Mouse (Mus musculus): ENCODE measurements around the gene Mdk. TPM values are rescaled to one million over a fixed set of nuclear protein-coding genes. Genes with fewer than 3 reads are reported as not detected.

Gene Mdk
- polyA plus RNA-seq, 1 experiment: 1.1 TPM

DNA sequence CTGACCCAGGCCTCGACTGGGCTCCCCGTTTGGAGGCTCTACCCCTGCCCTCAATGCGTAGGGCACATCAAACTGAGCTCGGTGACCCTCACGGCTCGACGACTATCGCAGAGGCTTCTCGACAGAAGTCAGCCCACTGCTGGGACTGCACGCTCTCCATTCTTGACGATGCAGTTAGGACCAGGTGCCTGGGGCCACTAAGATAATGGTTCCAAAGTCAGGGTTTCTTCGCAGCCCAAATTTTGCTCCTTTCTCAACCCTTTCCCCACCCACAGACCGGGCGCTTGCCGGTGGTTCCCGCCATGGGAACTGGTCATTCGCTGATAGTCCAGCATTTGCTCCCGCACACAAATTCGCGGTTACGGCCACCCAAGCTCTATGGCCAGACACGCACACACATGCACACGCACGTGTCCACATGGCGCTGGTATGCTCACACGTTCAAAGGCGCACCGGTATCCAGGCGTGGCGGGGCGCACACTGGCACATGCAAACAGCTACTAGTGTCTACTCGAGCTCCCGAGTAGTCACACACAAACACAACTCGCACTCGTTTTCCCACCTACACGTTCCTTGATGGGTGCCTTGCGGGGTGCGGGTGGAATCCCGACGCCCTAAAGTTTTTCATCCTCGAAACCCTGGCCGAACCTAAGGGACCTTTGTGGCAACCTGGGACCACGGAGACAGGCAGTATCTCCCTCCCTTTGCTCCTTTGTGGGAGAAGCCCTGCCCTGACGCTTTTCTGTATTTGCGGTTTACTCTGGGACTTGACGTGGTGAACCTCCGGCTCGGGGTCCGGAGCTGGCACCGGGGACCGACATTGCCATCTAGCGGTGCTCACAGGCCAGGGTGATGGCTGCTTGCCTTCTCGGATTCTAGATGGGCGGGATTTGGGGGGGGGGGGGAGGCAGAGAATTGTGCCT lies 8.4 kb downstream of the Mdk start:
- H3K4me3 ChIP-seq (replicated peaks): peak overlapping the region; percentile 8
- H3K4me1 ChIP-seq (ENCODE audit: control insufficient read depth): peaks cover 38% of the 10 kb centered on the region
- peaks cover 4% of the 10 kb centered on the region for H3K36me3 ChIP-seq (ENCODE audit: control insufficient read depth)
- H3K27me3 ChIP-seq (ENCODE audit: control insufficient read depth): peaks cover 79% of the 10 kb centered on the region
- TF ChIP-seq GATA1 (IDR thresholded peaks at IDR 0.05; ENCODE audit: low read length) (no peak), TAL1 (IDR thresholded peaks at IDR 0.05; ENCODE audit: low read length) (no peak)
- no peaks in the 10 kb centered on the region; the same call in 1 of the 2 replicates for H3K9me3 ChIP-seq (ENCODE audit: control insufficient read depth, low read length)

DNA sequence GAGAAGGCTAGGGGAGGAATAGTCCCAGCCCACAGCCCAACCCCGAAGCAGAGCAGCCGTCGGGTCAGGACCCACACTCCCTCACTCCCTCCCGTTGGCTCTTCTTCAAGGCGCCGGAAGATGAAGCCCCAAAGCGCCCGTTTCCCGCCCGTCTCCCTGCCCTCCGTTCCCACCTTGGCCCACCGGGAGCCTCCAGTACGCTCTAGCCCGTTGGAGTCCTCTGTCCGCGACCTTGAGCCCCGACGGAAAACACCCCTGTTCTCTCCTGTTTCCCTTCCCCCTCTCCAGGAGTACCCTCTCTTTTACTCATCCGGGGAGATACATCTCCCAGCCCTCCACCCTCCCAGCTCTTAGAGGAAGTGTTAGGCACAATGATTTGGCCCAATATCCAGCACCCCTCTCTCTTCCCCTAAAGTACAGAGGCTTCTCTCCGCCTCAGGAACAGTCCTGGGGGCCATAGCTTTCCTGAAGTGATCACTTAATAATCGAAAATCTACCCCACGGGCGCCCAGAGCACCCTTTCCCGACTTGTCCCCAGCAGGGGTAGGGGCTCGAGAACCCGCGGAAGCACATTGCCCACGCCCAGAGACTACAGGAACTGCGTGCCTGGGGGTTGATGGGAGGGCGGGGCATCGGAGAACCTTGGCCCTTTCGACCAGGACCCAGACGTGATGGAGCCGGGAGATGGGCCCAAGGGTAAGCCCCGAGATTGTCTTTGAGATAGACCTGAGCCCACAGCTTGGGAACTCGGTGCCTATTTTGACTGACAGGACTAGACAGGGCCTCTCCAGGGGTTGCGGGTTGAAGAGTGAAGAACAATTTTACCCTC lies 9.3 kb downstream of the Mdk start:
- no peaks in the 10 kb centered on the region; the same call in 1 of the 2 replicates for H3K9me3 ChIP-seq (ENCODE audit: control insufficient read depth, low read length)
- peaks cover 32% of the 10 kb centered on the region for H3K4me1 ChIP-seq (ENCODE audit: control insufficient read depth)
- H3K4me3 ChIP-seq (replicated peaks): no peak overlapping the region
- H3K27me3 ChIP-seq (ENCODE audit: control insufficient read depth): peaks cover 71% of the 10 kb centered on the region
- TF ChIP-seq GATA1 (IDR thresholded peaks at IDR 0.05; ENCODE audit: low read length) (no peak), TAL1 (IDR thresholded peaks at IDR 0.05; ENCODE audit: low read length) (no peak)
- H3K36me3 ChIP-seq (ENCODE audit: control insufficient read depth): peaks cover 11% of the 10 kb centered on the region

DNA sequence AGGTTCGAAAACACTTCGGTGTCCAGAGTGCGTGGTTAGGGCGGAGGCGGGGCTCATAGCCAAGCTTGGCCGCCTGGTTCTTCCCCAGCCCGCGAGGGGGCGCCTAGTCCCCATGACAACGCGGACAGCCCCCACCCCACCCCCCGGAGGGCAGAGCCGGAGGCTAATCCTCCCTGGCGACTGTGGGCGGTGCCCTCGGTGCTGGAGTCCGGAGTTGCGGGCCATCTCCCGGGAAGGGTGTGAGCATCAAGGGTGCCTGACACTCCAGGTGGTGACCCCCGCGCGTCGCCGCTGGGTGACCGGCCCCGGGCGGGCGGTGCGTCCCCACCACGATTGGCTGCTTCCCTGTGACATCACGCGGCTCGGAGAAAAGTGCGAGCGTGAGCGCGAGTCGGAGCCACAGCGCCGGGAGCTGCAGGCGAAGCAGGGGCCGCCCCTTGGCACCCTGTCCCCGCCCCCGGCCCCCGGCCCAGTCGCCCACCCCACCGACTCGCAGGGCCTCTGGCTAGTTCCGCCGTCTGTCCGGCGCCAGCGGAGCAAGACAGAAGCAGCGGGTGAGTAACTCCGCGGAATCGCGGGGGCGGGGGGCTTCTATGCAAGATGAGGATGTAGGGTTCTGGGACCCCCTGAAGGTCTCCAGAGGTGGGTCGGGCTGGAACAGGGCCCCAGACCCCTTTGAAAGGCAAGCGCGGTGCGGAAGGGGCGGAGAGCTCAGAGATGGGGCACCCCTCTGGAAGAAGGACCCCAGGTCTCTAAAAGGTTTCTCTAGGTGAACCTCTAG lies 10.1 kb downstream of the Mdk start:
- TF ChIP-seq TAL1 (IDR thresholded peaks at IDR 0.05; ENCODE audit: low read length) (no peak), GATA1 (IDR thresholded peaks at IDR 0.05; ENCODE audit: low read length) (no peak)
- no peaks in the 10 kb centered on the region; the same call in 1 of the 2 replicates for H3K9me3 ChIP-seq (ENCODE audit: control insufficient read depth, low read length)
- peak overlapping the region; percentile 47 for H3K4me3 ChIP-seq (replicated peaks)
- peaks cover 33% of the 10 kb centered on the region for H3K4me1 ChIP-seq (ENCODE audit: control insufficient read depth)
- peaks cover 65% of the 10 kb centered on the region for H3K27me3 ChIP-seq (ENCODE audit: control insufficient read depth)
- H3K36me3 ChIP-seq (ENCODE audit: control insufficient read depth): peaks cover 19% of the 10 kb centered on the region

DNA sequence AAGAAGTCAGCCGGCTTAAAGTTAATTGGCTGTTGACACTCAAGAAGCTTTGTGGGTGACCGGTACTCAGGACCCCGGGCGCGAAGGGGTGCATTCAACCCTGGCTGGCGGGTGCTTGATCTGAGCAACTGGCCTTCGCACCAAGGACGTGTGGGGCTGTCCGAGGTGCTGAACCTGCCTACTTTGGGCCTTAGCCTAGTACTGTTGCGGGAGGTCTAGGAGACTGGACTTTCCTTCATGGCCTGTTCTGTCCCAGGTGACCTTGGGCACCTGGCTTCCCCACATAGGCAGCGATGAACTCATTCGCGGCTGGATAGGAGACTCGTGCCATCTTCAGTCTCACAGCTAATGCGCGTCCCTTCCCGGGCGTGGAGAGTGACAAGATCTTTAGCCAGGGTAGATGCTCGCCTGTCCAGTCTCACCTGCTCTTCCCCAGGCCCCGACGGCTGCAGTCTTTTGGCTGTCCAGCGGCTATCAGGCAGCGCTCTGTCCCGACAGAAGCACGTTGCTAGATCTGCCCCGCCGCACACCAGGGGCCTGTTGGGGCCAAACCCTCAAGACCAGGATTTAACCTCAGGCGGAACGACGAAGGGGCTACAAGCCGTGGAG lies 10.8 kb downstream of the Mdk start:
- peaks cover 39% of the 10 kb centered on the region for H3K4me1 ChIP-seq (ENCODE audit: control insufficient read depth)
- TF ChIP-seq GATA1 (IDR thresholded peaks at IDR 0.05; ENCODE audit: low read length): no peak
- no peak for TF ChIP-seq TAL1 (IDR thresholded peaks at IDR 0.05; ENCODE audit: low read length)
- peaks cover 26% of the 10 kb centered on the region for H3K36me3 ChIP-seq (ENCODE audit: control insufficient read depth)
- H3K9me3 ChIP-seq (ENCODE audit: control insufficient read depth, low read length): no peaks in the 10 kb centered on the region; the same call in 1 of the 2 replicates
- peaks cover 62% of the 10 kb centered on the region for H3K27me3 ChIP-seq (ENCODE audit: control insufficient read depth)
- H3K4me3 ChIP-seq (replicated peaks): peak overlapping the region; percentile 47

DNA sequence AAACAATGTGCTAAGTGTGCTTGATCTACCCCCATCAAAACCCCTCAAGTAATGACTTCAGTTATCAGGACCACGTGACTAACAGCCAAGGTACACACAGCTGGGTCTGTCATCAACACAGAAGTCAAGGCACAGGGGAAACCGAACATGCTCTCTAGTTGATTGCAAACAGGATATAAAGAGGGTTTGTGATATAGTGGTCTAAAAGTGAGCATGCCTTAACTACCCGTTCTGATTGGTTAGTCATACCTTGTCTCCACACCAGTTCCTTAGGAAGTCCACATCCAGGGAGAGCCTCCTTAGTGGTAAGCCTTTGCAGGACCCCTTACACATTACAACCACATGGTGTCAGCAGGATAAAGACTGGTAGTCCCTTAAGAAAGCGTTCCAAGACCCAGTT lies 12.0 kb downstream of the Mdk start:
- Histone ChIP-seq H3K27me3 (ENCODE audit: control insufficient read depth) (peaks cover 52% of the 10 kb centered on the region), H3K9me3 (ENCODE audit: control insufficient read depth, low read length) (no peaks in the 10 kb centered on the region; the same call in 1 of the 2 replicates), H3K4me1 (ENCODE audit: control insufficient read depth) (peaks cover 49% of the 10 kb centered on the region), H3K4me3 (replicated peaks) (no peak overlapping the region), H3K36me3 (ENCODE audit: control insufficient read depth) (peaks cover 36% of the 10 kb centered on the region)
- TF ChIP-seq GATA1 (IDR thresholded peaks at IDR 0.05; ENCODE audit: low read length) (no peak), TAL1 (IDR thresholded peaks at IDR 0.05; ENCODE audit: low read length) (no peak)

DNA sequence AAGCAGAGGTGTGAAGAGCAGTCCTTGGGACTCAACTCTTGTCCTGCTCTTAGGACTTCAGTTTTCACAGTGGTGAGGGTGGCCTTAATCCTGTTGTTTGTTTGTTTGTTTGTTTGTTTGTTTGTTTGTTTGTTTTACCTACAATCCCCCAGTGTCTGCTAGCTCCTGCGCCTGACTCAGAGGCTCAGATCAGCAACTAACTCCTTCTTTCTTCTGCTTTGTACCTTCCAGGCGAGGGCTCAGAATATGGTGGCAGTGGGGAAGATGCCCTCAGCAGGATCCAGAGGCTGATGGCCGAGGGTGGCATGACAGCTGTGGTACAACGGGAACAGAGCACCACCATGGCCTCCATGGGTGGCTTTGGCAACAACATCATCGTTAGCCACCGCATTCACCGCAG lies 15.0 kb downstream of the Mdk start:
- H3K4me1 ChIP-seq (ENCODE audit: control insufficient read depth): peaks cover 54% of the 10 kb centered on the region
- peaks cover 65% of the 10 kb centered on the region for H3K36me3 ChIP-seq (ENCODE audit: control insufficient read depth)
- peaks cover 22% of the 10 kb centered on the region for H3K27me3 ChIP-seq (ENCODE audit: control insufficient read depth)
- no peak overlapping the region for H3K4me3 ChIP-seq (replicated peaks)
- H3K9me3 ChIP-seq (ENCODE audit: control insufficient read depth, low read length): no peaks in the 10 kb centered on the region; the same call in 1 of the 2 replicates
- TF ChIP-seq GATA1 (IDR thresholded peaks at IDR 0.05; ENCODE audit: low read length) (no peak), TAL1 (IDR thresholded peaks at IDR 0.05; ENCODE audit: low read length) (no peak)

DNA sequence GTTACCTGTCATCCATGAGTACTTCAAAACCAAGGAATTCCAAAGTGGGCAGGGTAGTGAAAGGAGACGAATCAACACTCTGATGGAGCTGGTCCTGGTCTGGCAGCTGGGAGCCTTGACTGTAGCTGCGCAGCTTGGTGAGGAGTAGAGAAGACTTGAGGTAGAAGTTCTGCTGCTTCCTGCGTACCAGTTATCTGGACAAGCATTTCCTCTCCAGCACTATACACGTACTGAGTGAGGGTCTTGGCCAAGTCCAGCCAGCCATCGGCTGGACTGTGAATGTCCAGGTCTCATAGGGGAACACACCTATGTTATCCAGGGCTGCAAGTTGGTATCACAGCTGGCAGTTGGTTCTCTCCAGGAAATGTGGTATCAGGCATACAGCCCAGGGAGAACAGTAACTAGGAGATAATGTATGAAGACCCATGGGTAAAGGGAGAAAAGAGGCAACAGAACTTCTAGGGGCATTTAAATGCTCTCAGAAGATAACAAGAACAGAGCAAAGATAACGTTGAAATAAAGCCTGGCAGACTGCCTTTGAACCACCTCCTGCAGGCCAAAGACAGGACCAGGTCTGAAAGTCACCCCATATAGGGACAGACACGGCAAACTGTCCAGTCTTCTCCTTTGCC lies 15.6 kb downstream of the Mdk start:
- H3K4me1 ChIP-seq (ENCODE audit: control insufficient read depth): peaks cover 48% of the 10 kb centered on the region
- H3K4me3 ChIP-seq (replicated peaks): no peak overlapping the region
- no peak for TF ChIP-seq TAL1 (IDR thresholded peaks at IDR 0.05; ENCODE audit: low read length)
- TF ChIP-seq GATA1 (IDR thresholded peaks at IDR 0.05; ENCODE audit: low read length): no peak
- peaks cover 15% of the 10 kb centered on the region for H3K27me3 ChIP-seq (ENCODE audit: control insufficient read depth)
- H3K9me3 ChIP-seq (ENCODE audit: control insufficient read depth, low read length): no peaks in the 10 kb centered on the region; the same call in 1 of the 2 replicates
- H3K36me3 ChIP-seq (ENCODE audit: control insufficient read depth): peaks cover 71% of the 10 kb centered on the region

Measured in erythroblast, embryonic 14.5 days (primary cell).